Mouse (Mus musculus) midbrain, embryonic 15.5 days (tissue): ENCODE data around the gene Spag9. TPM values are rescaled to one million over a fixed set of nuclear protein-coding genes. Genes with fewer than 3 reads are reported as not detected.
"Not testable (repeated sequence)": the region's sequence is repeated elsewhere in the genome, so short reads cannot be mapped to it uniquely, and the experiment has no call there.

Experiments
- ATAC-seq: fragments of 200-750 bp; cut with Nextera tagmentation; replicated peaks from 2 replicates; pipeline ENCODE4 v1.8.0; 2017; ENCODE audit warnings: moderate TSS enrichment
- H3K27ac ChIP-seq: fragments of 300-500 bp; sonication (generic); 2 replicates; pipeline ENCODE4 v1.5.1; 2015; ENCODE audit warnings: mild to moderate bottlenecking, inconsistent platforms
- H3K27me3 ChIP-seq: fragments of 300-500 bp; sonication (generic); replicated peaks from 2 replicates; pipeline ENCODE4 v1.6.1; 2015; ENCODE audit warnings: inconsistent platforms
- H3K36me3 ChIP-seq: fragments of 300-500 bp; sonication (generic); replicated peaks from 2 replicates; pipeline ENCODE4 v1.6.1; 2015; ENCODE audit warnings: inconsistent platforms
- H3K4me1 ChIP-seq: fragments of 300-500 bp; sonication (generic); 2 replicates; pipeline ENCODE4 v1.6.1; 2015; ENCODE audit warnings: inconsistent platforms
- H3K4me2 ChIP-seq: fragments of 300-500 bp; sonication (generic); 2 replicates; pipeline ENCODE4 v1.6.1; 2015; ENCODE audit warnings: inconsistent platforms, mild to moderate bottlenecking, moderate library complexity
- H3K4me3 ChIP-seq: fragments of 300-500 bp; sonication (generic); 2 replicates; pipeline ENCODE4 v1.5.1; 2015; ENCODE audit warnings: mild to moderate bottlenecking, inconsistent platforms
- H3K9ac ChIP-seq: fragments of 300-500 bp; sonication (generic); 2 replicates; pipeline ENCODE4 v1.6.1; 2015; ENCODE audit warnings: mild to moderate bottlenecking, inconsistent platforms
- H3K9me3 ChIP-seq: fragments of 300-500 bp; sonication (generic); 2 replicates; pipeline ENCODE4 v1.6.1; 2016; ENCODE audit warnings: inconsistent platforms
- WGBS: fragments of 180-500 bp; shearing (Covaris S2); methylation state at CpG from one replicate; pipeline ENCODE4 v1.1.7; 2015; ENCODE audit warnings: mixed read lengths; 5-methylcytosine and 5-hydroxymethylcytosine counted together
- polyA plus RNA-seq: library from polyadenylated mRNA; unstranded; fragments of >200 nt; fragmentation: Nextera tagmentation; extraction: Ambion mirVana; gene quantifications from 2 replicates; pipeline ENCODE4 v1.2.1, GENCODE M21; 2015

Spag9 gene
- polyA plus RNA-seq, 1 experiment from 2014 or later = 88.9 TPM

- Histone ChIP-seq H3K27me3 (no peaks in the 10 kb centered on the region), H3K4me2 (no peak overlapping the region), H3K36me3 (no peaks in the 10 kb centered on the region), H3K4me3 (no peak overlapping the region), H3K4me1 (no peaks in the 10 kb centered on the region), H3K9ac (no peak overlapping the region), H3K9me3 (no peaks in the 10 kb centered on the region), H3K27ac (no peak overlapping the region)
- no peak for ATAC-seq
- 88% methylated on average over 4 of the region's 4 CpGs for WGBS
These were observed 36.2 kb downstream of the Spag9 start for GRCm38 (mm10) chr11:94032084-94032483.

GRCm38 (mm10) chr11:94032971-94033370 is 37.1 kb downstream of the Spag9 start:
- H3K36me3 ChIP-seq = no peaks in the 10 kb centered on the region
- H3K4me1 ChIP-seq = no peaks in the 10 kb centered on the region
- no peaks in the 10 kb centered on the region for H3K27me3 ChIP-seq
- no peak overlapping the region for H3K4me3 ChIP-seq
- H3K4me2 ChIP-seq = no peak overlapping the region
- WGBS = 66% methylated on average over 2 of the region's 2 CpGs
- no peak overlapping the region for H3K27ac ChIP-seq
- H3K9me3 ChIP-seq = no peaks in the 10 kb centered on the region
- ATAC-seq = no peak
- H3K9ac ChIP-seq = no peak overlapping the region

GRCm38 (mm10) chr11:94035974-94036373 is 40.1 kb downstream of the Spag9 start:
- Histone ChIP-seq H3K4me3 (no peak overlapping the region), H3K36me3 (no peaks in the 10 kb centered on the region), H3K4me1 (no peaks in the 10 kb centered on the region), H3K9me3 (no peaks in the 10 kb centered on the region), H3K9ac (no peak overlapping the region), H3K27me3 (no peaks in the 10 kb centered on the region), H3K27ac (no peak overlapping the region), H3K4me2 (no peak overlapping the region)
- ATAC-seq = no peak
- WGBS = 29% methylated on average over 2 of the region's 2 CpGs

- WGBS = 84% methylated on average over 1 of the region's 1 CpGs
- Histone ChIP-seq H3K4me1 (peaks cover 3% of the 10 kb centered on the region), H3K4me3 (no peak overlapping the region), H3K27ac (no peak overlapping the region), H3K9ac (no peak overlapping the region), H3K4me2 (no peak overlapping the region), H3K27me3 (no peaks in the 10 kb centered on the region), H3K36me3 (no peaks in the 10 kb centered on the region), H3K9me3 (no peaks in the 10 kb centered on the region)
- ATAC-seq = no peak
These were observed 45.6 kb downstream of the Spag9 start for GRCm38 (mm10) chr11:94041475-94041874.

- H3K36me3 ChIP-seq, H3K4me2 ChIP-seq, H3K4me3 ChIP-seq, H3K9ac ChIP-seq, ATAC-seq, H3K27me3 ChIP-seq, H3K27ac ChIP-seq, H3K9me3 ChIP-seq: not testable (repeated sequence)
- WGBS = 55% methylated on average over 1 of the region's 1 CpGs
- peaks cover 10% of the 10 kb centered on the region for H3K4me1 ChIP-seq
These were observed 46.4 kb downstream of the Spag9 start for GRCm38 (mm10) chr11:94042301-94042700.

- Histone ChIP-seq H3K9ac (peak overlapping the region; percentile 58), H3K4me2 (peak overlapping the region; percentile 54), H3K4me1 (peaks cover 20% of the 10 kb centered on the region), H3K27me3 (no peaks in the 10 kb centered on the region), H3K4me3 (peak overlapping the region; percentile 51), H3K27ac (peak overlapping the region; percentile 92), H3K9me3 (no peaks in the 10 kb centered on the region), H3K36me3 (no peaks in the 10 kb centered on the region; the same call in none of the 2 replicates)
- 2% methylated on average over 22 of the region's 22 CpGs for WGBS
- peak; percentile 99 for ATAC-seq
These were observed 48.4 kb downstream of the Spag9 start for GRCm38 (mm10) chr11:94043998-94044985.

GRCm38 (mm10) chr11:94045016-94045415 is 49.1 kb downstream of the Spag9 start:
- peaks cover 20% of the 10 kb centered on the region for H3K4me1 ChIP-seq
- peak overlapping the region; percentile 92 for H3K27ac ChIP-seq
- no peak for ATAC-seq
- 1% methylated on average over 4 of the region's 4 CpGs for WGBS
- no peaks in the 10 kb centered on the region for H3K9me3 ChIP-seq
- H3K36me3 ChIP-seq = peaks cover 5% of the 10 kb centered on the region
- H3K4me3 ChIP-seq = peak overlapping the region; percentile 51
- peak overlapping the region; percentile 54 for H3K4me2 ChIP-seq
- H3K9ac ChIP-seq = peak overlapping the region; percentile 58
- H3K27me3 ChIP-seq = no peaks in the 10 kb centered on the region

GRCm38 (mm10) chr11:94047288-94047687 is 51.4 kb downstream of the Spag9 start:
- peaks cover 28% of the 10 kb centered on the region for H3K4me1 ChIP-seq
- ATAC-seq = no peak
- peak overlapping the region; percentile 54 for H3K4me2 ChIP-seq
- peaks cover 11% of the 10 kb centered on the region for H3K36me3 ChIP-seq
- peak overlapping the region; percentile 9; the same call in 1 of the 2 replicates for H3K9ac ChIP-seq
- WGBS = 25% methylated on average over 2 of the region's 2 CpGs
- no peaks in the 10 kb centered on the region for H3K27me3 ChIP-seq
- H3K9me3 ChIP-seq = no peaks in the 10 kb centered on the region
- H3K27ac ChIP-seq = no peak overlapping the region
- H3K4me3 ChIP-seq = peak overlapping the region; percentile 51

- 45% methylated on average over 3 of the region's 3 CpGs for WGBS
- H3K27me3 ChIP-seq = no peaks in the 10 kb centered on the region
- H3K4me3 ChIP-seq = no peak overlapping the region
- peak overlapping the region; percentile 69 for H3K27ac ChIP-seq
- peaks cover 13% of the 10 kb centered on the region for H3K36me3 ChIP-seq
- H3K4me1 ChIP-seq = peaks cover 15% of the 10 kb centered on the region
- H3K9me3 ChIP-seq = no peaks in the 10 kb centered on the region
- H3K9ac ChIP-seq = no peak overlapping the region
- H3K4me2 ChIP-seq = no peak overlapping the region
- ATAC-seq = 0 out of 2 replicates have a peak, but pooled peaks have one; percentile 54
These were observed 58.3 kb downstream of the Spag9 start for GRCm38 (mm10) chr11:94054176-94054575.

GRCm38 (mm10) chr11:94054901-94055300 is 59.0 kb downstream of the Spag9 start:
- Histone ChIP-seq H3K4me1 (peaks cover 15% of the 10 kb centered on the region), H3K4me3 (no peak overlapping the region), H3K27ac (peak overlapping the region; percentile 69; the same call in 1 of the 2 replicates), H3K9ac (no peak overlapping the region), H3K9me3 (no peaks in the 10 kb centered on the region), H3K27me3 (no peaks in the 10 kb centered on the region), H3K36me3 (peaks cover 8% of the 10 kb centered on the region; the same call in 1 of the 2 replicates), H3K4me2 (no peak overlapping the region)
- ATAC-seq = no peak
- WGBS = 54% methylated on average over 3 of the region's 3 CpGs

- Histone ChIP-seq H3K9ac (no peak overlapping the region), H3K36me3 (peaks cover 17% of the 10 kb centered on the region)
- 92% methylated on average over 5 of the region's 5 CpGs for WGBS
These were observed 68.0 kb downstream of the Spag9 start for GRCm38 (mm10) chr11:94063941-94064340.

GRCm38 (mm10) chr11:94070455-94070854 is 74.6 kb downstream of the Spag9 start:
- H3K36me3 ChIP-seq = peaks cover 34% of the 10 kb centered on the region
- no peaks in the 10 kb centered on the region for H3K9me3 ChIP-seq
- 70% methylated on average over 2 of the region's 2 CpGs for WGBS
- H3K27ac ChIP-seq = no peak overlapping the region
- no peak overlapping the region for H3K4me2 ChIP-seq
- H3K27me3 ChIP-seq = no peaks in the 10 kb centered on the region
- no peak for ATAC-seq
- no peaks in the 10 kb centered on the region for H3K4me1 ChIP-seq
- H3K4me3 ChIP-seq = no peak overlapping the region
- no peak overlapping the region for H3K9ac ChIP-seq

More at GRCm38 (mm10) chr11:94063941-94064340, 68.0 kb downstream of the Spag9 start:
- Histone ChIP-seq H3K27me3 (no peaks in the 10 kb centered on the region), H3K27ac (no peak overlapping the region), H3K4me3 (no peak overlapping the region), H3K4me2 (no peak overlapping the region), H3K4me1 (no peaks in the 10 kb centered on the region), H3K9me3 (no peaks in the 10 kb centered on the region)
- ATAC-seq = no peak
